Mouse (Mus musculus) gastrocnemius, postnatal 36 days (tissue): ENCODE results near the gene Gm8914. TPM values are rescaled to one million over a fixed set of nuclear protein-coding genes. Genes with fewer than 3 reads are reported as not detected.
"Not testable (repeated sequence)": the region's sequence is repeated elsewhere in the genome, so short reads cannot be mapped to it uniquely, and the experiment has no call there.

ENCODE experiments used
- DNase-seq, 2 experiments: peaks; one replicate each; pipeline ENCODE4 v3.0.0; 2022
- intact Hi-C: fragments of 180-260 bp; cut with DNase I; formaldehyde crosslinking; loops from one replicate; pipeline ENCODE4 v1.15.1; 2025
- long read RNA-seq, 2 experiments: library from polyadenylated mRNA; stranded (forward); transcript quantifications; one replicate each; pipeline ENCODE4 v2.0.0; 2021
- total RNA-seq, 2 experiments: library from RNA; stranded (reverse); gene quantifications; 2 replicates each; pipeline ENCODE4 v1.2.3; 2021

The Gm8914 gene
- not detected for total RNA-seq
- long read RNA-seq, experiment 1 = 0 reads
- long read RNA-seq, experiment 2 = 0 reads

DNA sequence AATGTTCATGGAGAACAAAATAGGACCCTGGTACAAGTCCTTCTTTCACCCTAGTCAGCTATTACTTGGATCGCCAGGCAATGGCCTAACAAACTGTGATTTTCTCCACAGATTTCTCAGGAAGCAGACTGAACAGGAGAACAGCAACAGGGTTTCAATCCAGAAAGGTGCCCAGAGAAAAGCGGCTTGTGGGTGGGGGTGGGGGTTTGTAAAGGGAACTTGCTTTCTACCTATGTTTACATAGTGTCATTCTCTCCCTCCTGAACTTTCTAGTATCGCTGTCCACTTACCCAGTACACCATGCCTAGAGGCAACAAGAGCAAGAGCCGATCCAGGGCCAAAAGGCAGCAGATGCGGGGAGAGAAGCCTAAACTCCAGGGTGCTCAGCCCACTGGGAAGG, at the start of gene Gm8914:
TSS of gene Gm8914 (plus strand) at position 301 of the 400 bp plus-strand sequence.
- DNase-seq, intact Hi-C loops: not testable (repeated sequence)

Other genes starting within 250 kb of the Gm8914 start
- not detected for gene Mageb2, start 148.4 kb upstream of the Gm8914 start, total RNA-seq
- not detected for gene Gm5072, start 87.6 kb upstream of the Gm8914 start, total RNA-seq
- not detected for gene 1700084M14Rik, start 95.8 kb downstream of the Gm8914 start, total RNA-seq
- not detected for gene Gm14781, start 152.1 kb downstream of the Gm8914 start, total RNA-seq